Mouse (Mus musculus) kidney, postnatal 0 days (tissue): ENCODE measurements at regions not wholly inside any gene's neighbourhood (a gene's known extent, or its start where the extent isn't known, plus 50 kb on each side); places are given as distances from the start of the nearest gene placed in this dataset.

Experiments used
- ATAC-seq: fragments of 200-750 bp; cut with Nextera tagmentation; replicated peaks from 2 replicates; pipeline ENCODE4 v1.8.0; 2017; ENCODE audit warnings: low read depth, moderate number of reproducible peaks, moderate TSS enrichment, moderate library complexity; ENCODE audit not compliant: low FRiP score
- DNase-seq: peaks from one replicate; pipeline ENCODE4 v3.0.0-alpha.2; 2016; ENCODE audit warnings: low spot score
- H3K27ac ChIP-seq: fragments of 300-500 bp; sonication (generic); 2 replicates; pipeline ENCODE4 v1.5.1; 2014; ENCODE audit warnings: mild to moderate bottlenecking
- H3K27me3 ChIP-seq: fragments of 300-500 bp; sonication (generic); 2 replicates; pipeline ENCODE4 v1.6.1; 2014; ENCODE audit warnings: low read length, mixed read lengths; ENCODE audit not compliant: insufficient read depth
- H3K36me3 ChIP-seq: fragments of 300-500 bp; sonication (generic); 2 replicates; pipeline ENCODE4 v1.6.1; 2014; ENCODE audit warnings: low read length, mixed read lengths; ENCODE audit not compliant: insufficient read depth
- H3K4me1 ChIP-seq: fragments of 300-500 bp; sonication (generic); replicated peaks from 2 replicates; pipeline ENCODE4 v1.6.1; 2014; ENCODE audit warnings: antibody characterized with exemption, low read length, mixed read lengths; ENCODE audit not compliant: insufficient read depth
- H3K4me2 ChIP-seq: fragments of 300-500 bp; sonication (generic); 2 replicates; pipeline ENCODE4 v1.6.1; 2014; ENCODE audit warnings: mild to moderate bottlenecking, low read length, moderate library complexity, mixed read lengths
- H3K4me3 ChIP-seq: fragments of 300-500 bp; sonication (generic); replicated peaks from 2 replicates; pipeline ENCODE4 v1.5.1; 2014; ENCODE audit warnings: low read depth, low read length
- H3K9ac ChIP-seq: fragments of 300-500 bp; sonication (generic); 2 replicates; pipeline ENCODE4 v1.6.1; 2014; ENCODE audit warnings: low read depth, low read length
- H3K9me3 ChIP-seq: fragments of 300-500 bp; sonication (generic); replicated peaks from 2 replicates; pipeline ENCODE4 v1.6.1; 2016; ENCODE audit warnings: low read length, inconsistent platforms, mixed read lengths
- CTCF ChIP-seq: IDR thresholded peaks from 2 replicates; pipeline ENCODE4 v1.5.1; 2016; ENCODE audit warnings: antibody characterized with exemption, low read depth, mild to moderate bottlenecking, moderate library complexity
- WGBS: fragments of 180-500 bp; shearing (Covaris S2); extraction: QIAGEN DNeasy Blood & Tissue Kit; methylation state at CpG from one replicate; pipeline ENCODE4 v1.1.7; 2014; 5-methylcytosine and 5-hydroxymethylcytosine counted together

GRCm38 (mm10) chr8:92183331-92183730 lies 174.1 kb upstream of the Irx5 start:
- no peaks in the 10 kb centered on the region for H3K9me3 ChIP-seq
- H3K27me3 ChIP-seq = no peaks in the 10 kb centered on the region
- no peak overlapping the region for H3K4me3 ChIP-seq
- no peak overlapping the region for H3K9ac ChIP-seq
- H3K36me3 ChIP-seq = no peaks in the 10 kb centered on the region
- H3K4me2 ChIP-seq = no peak overlapping the region
- no peak for DNase-seq
- no peak for TF ChIP-seq CTCF
- no peaks in the 10 kb centered on the region for H3K4me1 ChIP-seq
- ATAC-seq = no peak
- no peak overlapping the region for H3K27ac ChIP-seq
- WGBS = 18% methylated on average over 1 of the region's 1 CpGs

GRCm38 (mm10) chr8:92180651-92181050 lies 176.8 kb upstream of the Irx5 start:
- H3K4me1 ChIP-seq = no peaks in the 10 kb centered on the region
- no peak overlapping the region for H3K4me2 ChIP-seq
- H3K9ac ChIP-seq = no peak overlapping the region
- no peaks in the 10 kb centered on the region for H3K9me3 ChIP-seq
- no peak for ATAC-seq
- WGBS = 80% methylated on average over 4 of the region's 4 CpGs
- H3K27me3 ChIP-seq = no peaks in the 10 kb centered on the region
- no peak overlapping the region for H3K27ac ChIP-seq
- DNase-seq = no peak
- H3K36me3 ChIP-seq = no peaks in the 10 kb centered on the region
- TF ChIP-seq CTCF = no peak
- H3K4me3 ChIP-seq = no peak overlapping the region

GRCm38 (mm10) chr8:92179327-92179726 lies 178.1 kb upstream of the Irx5 start:
- H3K9me3 ChIP-seq = no peaks in the 10 kb centered on the region

GRCm38 (mm10) chr8:92176101-92176500 lies 181.3 kb upstream of the Irx5 start:
- ATAC-seq (no peak), DNase-seq (no peak)
- TF ChIP-seq CTCF = no peak
- WGBS = 75% methylated on average over 5 of the region's 5 CpGs
- no peaks in the 10 kb centered on the region for H3K9me3 ChIP-seq
- no peaks in the 10 kb centered on the region for H3K27me3 ChIP-seq
- H3K4me1 ChIP-seq = no peaks in the 10 kb centered on the region
- H3K4me2 ChIP-seq = no peak overlapping the region
- no peak overlapping the region for H3K4me3 ChIP-seq
- H3K36me3 ChIP-seq = no peaks in the 10 kb centered on the region
- H3K9ac ChIP-seq = no peak overlapping the region
- no peak overlapping the region for H3K27ac ChIP-seq

More at GRCm38 (mm10) chr8:92179327-92179726, 178.1 kb upstream of the Irx5 start:
- no peaks in the 10 kb centered on the region for H3K27me3 ChIP-seq
- H3K27ac ChIP-seq = no peak overlapping the region
- no peak overlapping the region for H3K4me3 ChIP-seq
- no peak overlapping the region for H3K4me2 ChIP-seq
- H3K36me3 ChIP-seq = no peaks in the 10 kb centered on the region
- H3K9ac ChIP-seq = no peak overlapping the region
- ATAC-seq (no peak), DNase-seq (no peak)
- H3K4me1 ChIP-seq = no peaks in the 10 kb centered on the region
- TF ChIP-seq CTCF = no peak
- 72% methylated on average over 2 of the region's 2 CpGs for WGBS

DNA sequence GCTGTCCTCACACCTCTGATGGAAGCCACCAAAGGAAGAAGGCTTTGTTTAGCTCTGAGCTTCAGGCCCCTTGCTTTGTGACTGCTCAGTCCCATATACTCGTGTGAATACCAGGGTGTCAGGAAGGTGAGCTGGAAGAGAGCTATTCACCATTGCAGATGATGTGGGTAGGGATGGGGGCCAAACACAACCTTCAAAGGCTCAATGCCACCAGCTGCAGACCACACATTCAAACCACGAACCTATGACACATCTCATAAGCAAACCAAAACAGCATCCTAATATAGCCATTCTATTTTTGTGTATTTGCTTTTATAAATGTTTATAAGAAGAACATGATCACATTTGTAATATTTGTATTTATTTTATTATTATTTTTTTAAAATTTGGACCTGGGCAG lies 183.3 kb upstream of the Irx5 start:
- TF ChIP-seq CTCF = no peak
- WGBS = 66% methylated on average over 2 of the region's 2 CpGs
- no peak overlapping the region for H3K4me3 ChIP-seq

GRCm38 (mm10) chr8:92171578-92171977 lies 185.8 kb upstream of the Irx5 start:
- no peaks in the 10 kb centered on the region for H3K9me3 ChIP-seq
- WGBS = 77% methylated on average over 2 of the region's 2 CpGs
- H3K4me3 ChIP-seq = no peak overlapping the region
- ATAC-seq (no peak), DNase-seq (no peak)
- H3K9ac ChIP-seq = no peak overlapping the region
- no peaks in the 10 kb centered on the region for H3K27me3 ChIP-seq
- TF ChIP-seq CTCF = no peak
- no peak overlapping the region for H3K27ac ChIP-seq
- H3K36me3 ChIP-seq = no peaks in the 10 kb centered on the region
- H3K4me2 ChIP-seq = no peak overlapping the region
- no peaks in the 10 kb centered on the region for H3K4me1 ChIP-seq

More for the DNA sequence above, 183.3 kb upstream of the Irx5 start:
- no peak overlapping the region for H3K4me2 ChIP-seq
- no peaks in the 10 kb centered on the region for H3K36me3 ChIP-seq
- no peak overlapping the region for H3K9ac ChIP-seq
- DNase-seq (no peak), ATAC-seq (no peak)
- H3K9me3 ChIP-seq = no peaks in the 10 kb centered on the region
- H3K27ac ChIP-seq = no peak overlapping the region
- H3K4me1 ChIP-seq = no peaks in the 10 kb centered on the region
- H3K27me3 ChIP-seq = no peaks in the 10 kb centered on the region

DNA sequence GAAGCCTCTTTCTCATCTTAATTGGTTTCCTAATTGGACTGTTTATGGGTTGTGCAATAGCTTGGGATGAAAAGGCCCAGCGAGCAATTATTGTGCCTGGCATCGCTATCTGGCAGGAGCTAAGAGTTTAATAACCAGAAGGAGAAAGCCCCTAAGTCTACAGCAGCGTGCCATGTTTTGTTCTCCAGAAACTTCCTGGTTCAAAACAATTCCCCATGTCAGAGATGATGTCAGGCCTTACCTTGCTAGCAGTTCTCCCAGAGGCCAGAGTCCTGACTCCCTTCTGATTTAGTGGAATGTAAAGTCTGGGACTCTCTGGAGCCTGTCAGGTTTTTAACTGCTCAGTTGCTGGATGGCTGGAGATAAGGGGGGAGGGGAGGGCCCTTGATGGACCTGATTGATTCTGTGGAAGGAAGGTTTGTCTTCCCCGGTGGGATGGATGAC lies 190.1 kb upstream of the Irx5 start:
- Histone ChIP-seq H3K4me2 (no peak overlapping the region), H3K9me3 (no peaks in the 10 kb centered on the region), H3K36me3 (no peaks in the 10 kb centered on the region), H3K27me3 (no peaks in the 10 kb centered on the region), H3K27ac (no peak overlapping the region), H3K4me1 (no peaks in the 10 kb centered on the region), H3K4me3 (no peak overlapping the region), H3K9ac (no peak overlapping the region)
- 15% methylated on average over 4 of the region's 4 CpGs for WGBS
- no peak; the same call in 1 of the 2 replicates for ATAC-seq
- DNase-seq = peak; percentile 54
- TF ChIP-seq CTCF = no peak
